Mouse (Mus musculus): ENCODE measurements around the gene Treml1.

DNA sequence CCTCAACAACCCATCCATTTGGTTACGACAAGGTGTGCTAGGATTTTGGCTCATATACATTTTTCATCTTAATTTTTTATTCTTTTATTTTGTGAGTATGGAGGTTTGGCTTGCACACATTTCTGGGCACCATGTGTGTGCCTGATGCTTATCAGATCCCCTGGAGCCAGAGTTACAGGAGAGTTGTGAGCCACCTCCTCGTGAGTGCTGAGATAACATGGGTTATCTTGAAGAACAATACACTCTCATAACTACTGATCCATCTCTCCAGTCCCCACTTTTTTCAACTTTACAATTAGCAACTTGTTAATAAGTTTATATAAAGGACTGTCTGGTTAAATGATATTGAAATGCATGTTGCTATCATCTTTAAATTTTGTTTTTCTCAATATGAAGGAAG, 38.4 kb upstream of the Treml1 start:
- TF ChIP-seq EP300 (IDR thresholded peaks at IDR 0.05; ENCODE audit: low read depth) (no peak), CTCF (IDR thresholded peaks at IDR 0.05; ENCODE audit: low read depth) (no peak)
